Mouse (Mus musculus) adrenal gland, adult 2 months (tissue): Measurements from ENCODE around the gene Cep164. TPM values are rescaled to one million over a fixed set of nuclear protein-coding genes. Genes with fewer than 3 reads are reported as not detected.
"Not testable (repeated sequence)": the region's sequence is repeated elsewhere in the genome, so short reads cannot be mapped to it uniquely, and the experiment has no call there.

Experiments
- DNase-seq: peaks from one replicate; pipeline ENCODE4 v3.0.0; 2021
- polyA plus RNA-seq: library from polyadenylated mRNA; depleted of rRNA; stranded (reverse); fragments of >200 nt; gene quantifications from 2 replicates; pipeline ENCODE4 v1.2.3, GENCODE M21; 2012
- total RNA-seq, 2 experiments: library from RNA; stranded (reverse); gene quantifications; 2 replicates each; pipeline ENCODE4 v1.2.3; 2021

Cep164 gene
- total and polyA plus RNA-seq, 3 experiments: 15.0 to 28.1 (median 18.8) TPM

- no peak for DNase-seq
These were observed 40.1 kb downstream of the Cep164 start for GRCm38 (mm10) chr9:45788405-45788804.

- DNase-seq: no peak
These were observed 40.9 kb downstream of the Cep164 start for GRCm38 (mm10) chr9:45787547-45787946.

GRCm38 (mm10) chr9:45787071-45787470, 41.4 kb downstream of the Cep164 start:
- DNase-seq: no peak

GRCm38 (mm10) chr9:45783249-45784069, 45.0 kb downstream of the Cep164 start:
- no peak for DNase-seq

GRCm38 (mm10) chr9:45779201-45779600, 49.3 kb downstream of the Cep164 start:
- DNase-seq: no peak

- not testable (repeated sequence) for DNase-seq
These were observed 52.3 kb downstream of the Cep164 start for GRCm38 (mm10) chr9:45776176-45776575.

GRCm38 (mm10) chr9:45774088-45774487, 54.4 kb downstream of the Cep164 start:
- no peak for DNase-seq

- DNase-seq: peak; percentile 66
These were observed 58.9 kb downstream of the Cep164 start for GRCm38 (mm10) chr9:45769596-45769995.

- no peak for DNase-seq
These were observed 60.1 kb downstream of the Cep164 start for GRCm38 (mm10) chr9:45768421-45768820.

GRCm38 (mm10) chr9:45767155-45767554, 61.3 kb downstream of the Cep164 start:
- no peak for DNase-seq

- DNase-seq: no peak
These were observed 62.3 kb downstream of the Cep164 start for GRCm38 (mm10) chr9:45766195-45766594.

- DNase-seq: peak; percentile 45
These were observed 73.9 kb downstream of the Cep164 start for GRCm38 (mm10) chr9:45754452-45755091.

- DNase-seq: no peak
These were observed 78.6 kb downstream of the Cep164 start for GRCm38 (mm10) chr9:45749917-45750316.

GRCm38 (mm10) chr9:45745451-45745850, 83.0 kb downstream of the Cep164 start:
- no peak for DNase-seq

GRCm38 (mm10) chr9:45740584-45740980, 87.9 kb downstream of the Cep164 start:
- no peak for DNase-seq

GRCm38 (mm10) chr9:45739702-45740583, 88.5 kb downstream of the Cep164 start:
- DNase-seq: peak; percentile 73

- no peak for DNase-seq
These were observed 89.3 kb downstream of the Cep164 start for GRCm38 (mm10) chr9:45739001-45739701.

- no peak for DNase-seq
These were observed 95.2 kb downstream of the Cep164 start for GRCm38 (mm10) chr9:45733246-45733645.

GRCm38 (mm10) chr9:45731851-45732250, 96.6 kb downstream of the Cep164 start:
- DNase-seq: no peak

- no peak for DNase-seq
These were observed 108.5 kb downstream of the Cep164 start for GRCm38 (mm10) chr9:45719997-45720396.
